Mouse (Mus musculus) thymus, adult 2 months (tissue): ENCODE measurements around the gene Hadha.

Source experiments
- CTCF ChIP-seq: fragments of 200-500 bp; IDR thresholded peaks from 2 replicates; pipeline ENCODE4 v1.5.1; 2012; ENCODE audit warnings: mild to moderate bottlenecking, control low read depth, low read length, moderate library complexity, borderline replicate concordance; ENCODE audit not compliant: control insufficient read depth, poor library complexity, insufficient read depth; ENCODE audit errors: extremely low read depth
- POLR2A ChIP-seq: fragments of 200-500 bp; IDR thresholded peaks from 2 replicates; pipeline ENCODE4 v1.6.1; 2012; ENCODE audit warnings: mild to moderate bottlenecking, low read length, control low read depth, moderate library complexity; ENCODE audit not compliant: control insufficient read depth, poor library complexity, insufficient read depth; ENCODE audit errors: extremely low read depth

DNA sequence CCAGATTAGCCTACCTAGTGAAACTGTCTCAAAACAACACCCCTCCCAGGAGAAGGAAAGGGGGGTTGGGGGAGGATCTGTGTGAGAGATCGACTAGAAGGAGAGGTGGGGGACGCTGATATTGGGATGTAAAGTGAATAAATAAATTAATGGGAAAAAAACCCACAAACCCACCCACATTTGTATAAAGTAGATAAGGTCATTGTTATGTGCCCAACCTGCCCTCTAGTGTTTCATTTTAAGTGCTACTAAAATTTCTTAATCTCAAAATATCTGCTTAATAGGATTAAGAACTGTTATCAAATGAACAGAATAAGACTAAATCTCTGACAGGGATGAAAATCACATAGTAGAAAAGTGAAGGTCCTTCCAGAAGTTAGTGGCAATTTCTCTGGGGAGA, 60.6 kb downstream of the Hadha start:
- TF ChIP-seq CTCF (no peak), POLR2A (no peak)
